Mouse (Mus musculus): ENCODE results near the gene Ak3. TPM values are rescaled to one million over a fixed set of nuclear protein-coding genes. Genes with fewer than 3 reads are reported as not detected.
A peak's percentile ranks its signal among the peaks of the same experiment; 100 is the strongest.
"Not testable (repeated sequence)": the region's sequence is repeated elsewhere in the genome, so short reads cannot be mapped to it uniquely, and the experiment has no call there.

The Ak3 gene
- total RNA-seq, 2 experiments from 2014 or later, result 73.8 to 77.5 TPM

- DNase-seq, result no peak
Observed at GRCm38 (mm10) chr19:29042647-29043046, 5.1 kb downstream of the Ak3 start.

GRCm38 (mm10) chr19:29042143-29042542, 5.6 kb downstream of the Ak3 start:
- no peak for DNase-seq

- DNase-seq, result no peak
Observed at GRCm38 (mm10) chr19:29040206-29040605, 7.6 kb downstream of the Ak3 start.

GRCm38 (mm10) chr19:29039334-29039733, 8.4 kb downstream of the Ak3 start:
- no peak for DNase-seq

- no peak for DNase-seq
Observed at GRCm38 (mm10) chr19:29037541-29037940, 10.2 kb downstream of the Ak3 start.

- DNase-seq, result no peak
Observed at GRCm38 (mm10) chr19:29037026-29037425, 10.7 kb downstream of the Ak3 start.

- no peak for DNase-seq
Observed at GRCm38 (mm10) chr19:29032662-29033061, 15.1 kb downstream of the Ak3 start.

- DNase-seq, result no peak
Observed at GRCm38 (mm10) chr19:29031788-29032187, 16.0 kb downstream of the Ak3 start.

DNA sequence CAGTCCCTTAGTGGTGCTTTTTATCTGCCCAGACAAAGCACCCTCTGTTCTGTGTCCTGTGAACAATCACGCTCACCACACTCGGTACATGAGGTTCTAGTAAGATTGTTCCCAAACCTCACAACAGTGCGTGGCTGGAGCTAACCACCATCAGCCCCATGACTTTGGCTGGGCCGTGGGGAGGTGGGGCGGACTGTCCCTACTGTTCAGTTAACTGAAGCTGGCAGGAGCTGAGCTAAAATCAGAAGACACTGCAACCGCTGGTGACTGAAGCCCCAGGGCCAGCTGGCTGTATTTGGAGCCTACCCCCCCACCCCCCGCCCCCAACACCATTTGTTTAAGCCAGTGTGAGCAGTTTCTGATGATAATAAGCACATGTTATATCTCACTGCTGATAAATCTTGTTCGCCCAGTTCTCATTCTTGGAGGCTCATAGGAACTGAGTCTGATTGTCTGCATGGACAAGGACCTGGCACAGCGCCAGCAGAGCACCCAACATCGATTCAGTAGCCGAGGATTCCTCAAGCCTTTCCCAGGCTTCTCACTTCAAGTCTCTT, 23.3 kb downstream of the Ak3 start:
- peak; percentile 51 for DNase-seq

GRCm38 (mm10) chr19:29021754-29022345, 25.9 kb downstream of the Ak3 start:
- no peak for DNase-seq

DNA sequence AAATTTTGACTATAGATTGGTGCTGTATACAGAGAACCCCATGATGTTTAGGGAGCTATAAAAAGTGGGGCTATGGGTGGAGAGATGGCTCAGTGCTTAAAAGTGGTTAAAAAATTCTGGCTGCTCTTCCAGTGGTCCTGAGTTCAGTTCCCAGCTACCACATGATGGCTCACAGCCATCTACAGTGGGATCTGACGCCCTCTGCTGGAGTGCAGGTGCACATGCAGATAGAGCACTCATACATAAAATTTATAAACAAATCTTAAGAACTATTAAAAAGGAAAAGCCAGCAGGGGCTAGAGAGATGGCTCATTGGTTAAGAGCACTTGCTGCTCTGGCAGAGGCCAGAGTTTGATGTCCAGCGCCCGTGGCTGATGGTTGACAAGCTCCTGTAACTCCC, 28.1 kb downstream of the Ak3 start:
- DNase-seq, result no peak

- no peak for DNase-seq
Observed at GRCm38 (mm10) chr19:29016786-29017185, 31.0 kb downstream of the Ak3 start.

DNA sequence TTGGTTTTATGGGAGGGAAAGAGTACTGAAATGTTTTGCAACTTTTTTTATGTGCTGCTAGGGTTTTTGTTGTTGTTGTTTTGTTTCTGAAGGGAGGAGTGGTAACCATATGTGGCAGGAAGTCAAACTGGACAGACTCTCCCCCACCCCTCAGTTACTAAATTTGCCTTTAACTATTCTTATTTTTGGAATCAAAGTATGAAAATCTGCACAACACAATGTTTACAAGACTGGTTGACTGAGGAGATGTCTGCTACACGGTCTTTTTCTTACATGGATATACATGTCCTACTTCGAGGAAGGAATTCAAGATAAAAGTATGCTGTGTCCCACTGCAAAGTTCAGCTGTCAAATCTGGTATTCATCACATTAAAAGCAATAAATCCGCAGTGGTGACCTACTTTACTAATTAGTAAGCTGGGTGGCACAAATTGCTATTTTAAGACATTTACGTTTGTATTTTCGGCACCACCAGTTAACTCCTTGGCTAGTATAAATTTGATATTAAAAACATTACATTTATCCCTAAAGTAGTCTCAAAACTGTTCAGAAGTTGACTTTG, 31.5 kb downstream of the Ak3 start:
- no peak for DNase-seq

DNA sequence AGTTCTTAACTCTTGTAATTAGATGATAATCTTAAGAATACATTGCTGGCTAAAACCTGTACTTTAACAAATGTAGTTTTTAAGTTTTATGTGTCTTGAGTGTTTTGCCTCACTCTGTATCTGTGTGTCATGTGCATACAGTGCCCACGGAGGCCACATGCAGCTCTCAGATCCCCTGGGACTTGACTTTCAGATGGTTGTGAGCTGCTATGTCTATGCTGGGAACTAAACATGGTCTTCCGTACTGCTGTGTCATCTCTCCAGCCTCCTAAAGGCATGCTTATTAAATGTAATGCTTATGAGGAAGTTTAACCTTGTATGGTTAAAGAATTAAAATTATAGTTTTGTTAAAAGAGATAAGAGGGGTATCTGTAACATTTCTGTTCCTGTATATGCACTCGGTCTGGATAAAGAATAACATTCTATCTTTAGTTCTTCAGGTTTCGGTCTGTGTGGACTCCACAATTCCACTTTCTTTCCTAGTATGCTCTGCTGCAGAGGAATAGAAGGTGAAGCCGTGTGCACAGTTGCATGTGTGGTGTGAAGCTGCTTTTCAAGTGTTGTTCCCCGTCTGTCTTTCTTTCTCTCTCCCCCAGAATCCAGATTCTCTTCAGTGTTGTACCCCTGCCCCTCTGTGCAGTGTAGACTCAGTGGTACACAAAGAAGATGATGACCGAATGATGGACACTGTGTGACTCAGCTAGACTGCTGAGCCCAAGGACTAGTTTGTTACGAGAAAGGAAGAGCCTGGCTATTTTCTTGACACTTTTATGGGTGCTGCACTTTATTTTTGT, 32.2 kb downstream of the Ak3 start:
- DNase-seq, result no peak

- no peak for DNase-seq
Observed at GRCm38 (mm10) chr19:29014466-29015055, 33.2 kb downstream of the Ak3 start.

DNA sequence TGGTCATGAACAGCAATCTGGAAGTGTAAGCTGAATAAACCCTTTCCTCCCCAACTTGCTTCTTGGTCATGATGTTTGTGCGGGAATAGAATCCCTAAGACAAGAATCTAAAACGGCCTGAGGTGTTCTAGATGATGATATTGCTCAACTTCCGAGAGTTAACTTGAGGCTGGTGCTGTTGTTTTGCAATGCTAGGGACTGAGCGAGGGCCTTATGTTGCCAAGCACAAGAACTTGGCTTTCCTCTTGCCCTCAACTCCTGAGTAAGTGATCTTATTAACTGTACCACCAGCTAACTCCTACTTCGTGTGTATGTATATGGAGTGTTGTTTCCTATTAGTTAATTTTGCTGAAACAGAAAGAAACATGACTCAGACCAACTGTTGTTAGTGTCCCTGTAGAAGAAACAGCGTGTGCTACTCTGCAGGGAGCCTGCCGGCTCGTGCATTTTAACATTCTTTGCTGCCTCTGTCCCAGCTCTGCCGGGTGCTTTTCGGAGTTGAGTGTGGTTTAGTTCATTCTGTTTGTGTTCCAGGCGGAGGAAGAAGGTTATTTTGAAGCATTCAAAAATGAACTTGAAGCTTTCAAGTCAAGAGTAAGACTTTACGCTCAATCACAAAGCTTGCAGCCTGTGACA, 36.3 kb downstream of the Ak3 start:
- DNase-seq, result no peak

DNA sequence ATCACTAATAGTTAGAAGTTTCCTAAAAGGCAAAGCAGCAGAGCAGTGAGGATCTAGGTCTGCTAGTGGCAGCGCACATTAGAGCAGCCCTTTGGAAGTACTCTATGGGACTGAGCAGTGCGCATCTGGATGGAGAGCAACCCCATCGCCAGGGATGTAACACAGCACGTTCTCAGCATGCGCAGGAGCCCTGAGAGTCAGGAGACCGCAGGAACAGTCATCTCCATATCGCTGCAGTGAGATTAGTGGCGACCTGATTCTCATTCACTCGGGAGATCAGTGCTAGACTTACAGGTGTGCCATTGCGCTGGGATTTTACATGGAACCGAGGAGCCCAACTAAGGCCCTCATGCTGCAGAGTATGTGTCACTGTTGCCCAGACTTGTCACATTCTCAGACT, 38.7 kb downstream of the Ak3 start:
- DNase-seq, result no peak

- no peak for DNase-seq
Observed at GRCm38 (mm10) chr19:29008069-29008706, 39.6 kb downstream of the Ak3 start.

- DNase-seq, result not testable (repeated sequence)
Observed at GRCm38 (mm10) chr19:29000321-29000720, 47.4 kb downstream of the Ak3 start.

DNA sequence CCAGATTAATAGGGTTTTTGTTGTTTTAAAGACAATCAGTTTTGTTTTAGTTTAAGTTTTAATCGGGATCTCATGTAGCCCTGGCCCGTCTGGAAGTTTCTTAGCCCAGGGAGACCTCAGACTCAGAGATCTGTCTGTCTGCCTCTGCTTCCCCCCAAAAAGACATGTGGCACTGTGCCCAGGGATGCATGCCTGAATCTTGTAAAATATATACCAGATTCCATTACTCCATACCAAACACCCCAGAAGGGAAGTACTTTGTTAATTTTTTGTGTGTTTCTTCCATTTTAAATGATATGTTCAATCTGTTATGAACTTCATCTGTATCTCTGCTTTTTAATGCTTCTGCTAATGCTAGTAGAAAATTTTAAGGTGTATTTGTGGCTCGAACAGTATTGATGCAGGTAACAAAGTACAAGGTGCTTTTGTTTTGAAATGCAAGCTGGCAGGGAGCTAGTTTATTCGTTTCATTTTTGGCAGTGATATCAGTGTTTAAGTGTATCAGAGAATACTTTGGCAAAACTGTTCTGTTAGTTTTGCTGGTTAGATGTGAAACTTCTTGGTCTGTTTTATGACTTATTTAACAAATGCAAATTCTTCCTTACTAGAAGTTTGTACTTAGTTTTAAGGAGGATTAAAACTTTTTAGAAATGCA, 49.7 kb downstream of the Ak3 start:
- no peak for DNase-seq

DNA sequence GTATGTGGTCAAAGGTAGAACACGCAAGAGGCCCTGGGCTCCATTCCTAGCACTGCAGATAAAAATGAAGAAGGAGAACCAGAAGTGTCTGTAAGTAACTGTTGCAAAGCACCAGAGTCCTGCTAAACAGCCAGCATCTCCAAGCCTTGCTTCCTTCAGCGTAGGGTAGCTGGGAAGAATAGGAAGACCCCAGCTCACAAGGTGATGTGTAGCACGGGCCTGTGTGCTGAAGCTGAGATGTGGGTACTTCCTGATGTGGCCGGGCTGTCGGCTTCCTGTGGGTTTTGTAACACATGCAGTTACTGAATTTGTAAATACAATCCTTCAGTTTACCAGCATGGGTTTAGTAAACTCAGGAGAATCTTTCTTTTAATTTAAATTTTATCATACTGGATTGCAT, 52.4 kb downstream of the Ak3 start:
- no peak for DNase-seq

GRCm38 (mm10) chr19:28994870-28995269, 52.9 kb downstream of the Ak3 start:
- peak; percentile 52 for DNase-seq
